Mouse (Mus musculus): ENCODE results near the gene Eif5a.
"Not testable (repeated sequence)": the region's sequence is repeated elsewhere in the genome, so short reads cannot be mapped to it uniquely, and the experiment has no call there.

The Eif5a gene

DNA sequence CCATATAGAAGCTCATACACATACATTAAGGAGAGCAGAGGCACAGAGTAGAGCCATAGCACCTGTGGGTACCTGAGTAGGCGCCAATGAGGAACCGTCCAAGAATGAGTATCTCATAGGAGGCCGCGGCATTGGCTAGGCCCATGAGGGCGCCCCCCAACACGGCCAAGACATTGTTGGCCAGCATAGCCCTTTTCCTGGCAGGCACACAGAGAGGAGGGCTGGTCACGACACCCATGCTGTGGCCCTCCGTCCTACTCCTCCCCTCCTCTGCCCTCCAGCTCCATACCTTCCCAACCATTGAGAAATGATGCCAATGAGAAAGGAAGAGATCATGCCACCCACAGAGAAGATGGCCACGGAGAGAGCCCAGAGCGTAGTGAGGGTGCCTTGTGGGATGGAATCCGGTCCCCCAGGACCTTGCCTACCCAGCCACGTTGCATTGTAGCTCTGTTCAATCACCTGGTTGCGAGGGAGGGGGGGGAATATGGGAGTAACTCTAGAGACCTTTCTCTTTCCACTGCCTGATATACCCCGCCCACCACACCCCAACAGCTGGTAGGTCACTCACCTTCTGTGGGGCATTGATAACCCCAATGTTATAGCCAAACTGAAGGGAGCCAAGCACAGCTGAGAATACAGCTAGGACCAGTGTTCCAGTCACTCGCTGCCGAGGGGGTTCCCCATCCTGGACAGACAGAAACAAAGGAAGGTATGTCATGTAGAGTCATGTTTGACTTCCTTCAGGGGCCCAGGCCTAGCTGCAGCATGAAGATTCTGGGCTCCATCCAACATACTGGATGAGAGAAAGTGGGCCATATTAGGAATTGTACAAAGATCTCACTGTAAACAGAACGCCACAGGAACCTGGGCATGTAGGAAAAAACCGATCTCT, 24.5 kb upstream of the Eif5a start:
- no peak for DNase-seq (ENCODE audit: low read depth, low spot score)

GRCm38 (mm10) chr11:69945216-69945615, 23.5 kb upstream of the Eif5a start:
- no peak for DNase-seq (ENCODE audit: low read depth, low spot score)

GRCm38 (mm10) chr11:69940962-69941361, 19.2 kb upstream of the Eif5a start:
- no peak for DNase-seq (ENCODE audit: low read depth, low spot score)

GRCm38 (mm10) chr11:69939731-69940130, 18.0 kb upstream of the Eif5a start:
- no peak for DNase-seq (ENCODE audit: low read depth, low spot score)

GRCm38 (mm10) chr11:69939181-69939580, 17.4 kb upstream of the Eif5a start:
- DNase-seq (ENCODE audit: low read depth, low spot score): no peak

- DNase-seq (ENCODE audit: low read depth, low spot score): peak; percentile 32
Measured at GRCm38 (mm10) chr11:69938401-69938979, 16.7 kb upstream of the Eif5a start.

DNA sequence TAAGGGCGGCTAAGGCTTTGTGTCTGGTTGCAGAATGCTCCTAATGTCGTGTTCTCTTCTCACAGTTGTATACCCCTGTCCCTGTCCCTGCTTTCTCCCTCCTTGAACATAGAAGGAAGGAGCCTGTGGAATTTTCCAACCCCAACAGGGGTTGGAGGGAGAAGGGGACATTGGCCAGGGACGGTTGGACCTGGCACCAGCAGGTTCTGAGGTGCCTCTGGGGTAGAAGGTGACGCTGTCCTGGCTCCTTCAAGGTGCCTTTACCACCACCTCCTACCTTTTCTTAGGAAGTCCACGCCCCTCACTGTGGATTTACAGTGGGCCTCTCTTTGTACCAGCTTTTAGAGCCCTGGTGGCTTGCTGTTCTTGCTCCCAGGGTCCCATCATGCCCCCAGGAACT, 16.1 kb upstream of the Eif5a start:
- DNase-seq (ENCODE audit: low read depth, low spot score): no peak

GRCm38 (mm10) chr11:69937385-69937784, 15.6 kb upstream of the Eif5a start:
- DNase-seq (ENCODE audit: low read depth, low spot score): no peak

DNA sequence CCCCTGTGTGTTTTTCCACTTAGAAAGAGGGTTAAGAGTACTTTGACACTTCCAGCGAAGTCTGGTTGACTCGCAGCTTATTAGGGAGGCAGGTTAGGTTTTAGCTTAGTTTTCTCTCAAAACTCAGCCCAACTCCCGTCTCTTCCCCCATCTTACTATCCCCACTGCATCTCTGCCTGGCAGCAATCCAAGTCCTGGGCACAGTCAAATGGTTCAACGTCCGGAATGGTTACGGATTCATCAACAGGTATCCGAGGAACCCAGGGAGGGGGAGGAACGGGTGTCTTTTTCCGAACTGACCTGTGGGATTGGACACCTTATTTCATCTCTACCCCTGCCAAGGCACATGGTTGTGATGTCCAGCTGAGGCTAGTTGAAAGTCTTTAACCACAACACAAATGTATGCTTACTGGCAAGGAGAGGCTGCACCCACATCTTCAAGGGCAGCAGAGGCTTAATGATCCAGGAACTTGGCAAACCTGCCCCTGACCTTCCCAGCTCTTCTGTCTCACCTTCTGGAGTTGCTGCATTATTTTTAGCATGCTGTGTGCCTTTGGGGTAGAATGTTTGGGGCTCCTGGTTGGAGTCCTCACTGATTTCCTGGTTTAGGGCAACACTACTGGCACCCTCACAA, 15.1 kb upstream of the Eif5a start:
- DNase-seq (ENCODE audit: low read depth, low spot score): no peak

- no peak for DNase-seq (ENCODE audit: low read depth, low spot score)
Measured at GRCm38 (mm10) chr11:69936156-69936555, 14.4 kb upstream of the Eif5a start.

GRCm38 (mm10) chr11:69935137-69935879, 13.6 kb upstream of the Eif5a start, which contains the start of gene Ybx2:
Gene Ybx2 (plus strand): TSS chr11:69935796.
- peak; percentile 96 for DNase-seq (ENCODE audit: low read depth, low spot score)

- no peak for DNase-seq (ENCODE audit: low read depth, low spot score)
Measured at GRCm38 (mm10) chr11:69934681-69935080, 12.9 kb upstream of the Eif5a start.

DNA sequence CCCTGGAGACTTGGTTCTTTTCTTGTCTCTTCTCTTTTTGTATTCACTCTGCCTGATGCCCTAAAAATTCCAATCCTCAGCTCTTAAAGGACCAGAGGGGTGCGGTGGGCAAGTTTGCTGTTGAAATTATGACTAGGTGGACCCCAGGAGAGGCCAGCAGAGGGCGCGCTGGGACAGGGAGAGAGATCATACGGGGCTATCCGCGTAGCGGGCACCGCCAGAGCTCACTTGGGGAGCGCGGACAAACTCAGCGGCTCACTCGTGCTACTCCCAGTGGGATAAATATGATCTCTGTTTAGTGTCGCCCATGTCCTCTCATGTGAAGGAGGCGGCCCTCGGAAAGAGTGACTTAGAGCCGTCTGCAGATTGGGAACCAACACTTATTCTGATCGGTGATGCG, 12.4 kb upstream of the Eif5a start:
- peak; percentile 88 for DNase-seq (ENCODE audit: low read depth, low spot score)

GRCm38 (mm10) chr11:69933066-69933465, 11.3 kb upstream of the Eif5a start:
- DNase-seq (ENCODE audit: low read depth, low spot score): no peak

GRCm38 (mm10) chr11:69932254-69932653, 10.5 kb upstream of the Eif5a start:
- peak; percentile 60 for DNase-seq (ENCODE audit: low read depth, low spot score)

DNA sequence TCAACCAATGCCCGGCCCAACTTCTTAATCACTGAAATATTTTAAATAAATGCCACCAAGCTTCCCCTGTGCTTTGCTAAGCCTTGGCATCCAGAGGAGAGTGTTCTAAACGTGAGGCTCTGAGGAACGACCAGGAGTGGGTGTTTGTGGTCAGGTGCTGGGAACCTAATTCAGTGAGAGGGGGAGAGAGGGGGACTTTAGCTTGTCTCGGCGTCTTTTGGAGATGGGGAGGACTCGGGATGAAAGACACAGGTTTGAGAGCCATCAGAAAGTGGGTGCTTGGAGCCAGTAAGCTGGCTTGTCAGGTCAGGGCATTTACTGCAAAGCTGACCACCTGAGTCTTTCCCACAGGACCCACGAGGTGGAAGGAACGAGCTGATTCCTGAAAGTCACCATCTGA, 10.0 kb upstream of the Eif5a start:
- no peak for DNase-seq (ENCODE audit: low read depth, low spot score)

- DNase-seq (ENCODE audit: low read depth, low spot score): no peak
Measured at GRCm38 (mm10) chr11:69930967-69931537, 9.3 kb upstream of the Eif5a start.

DNA sequence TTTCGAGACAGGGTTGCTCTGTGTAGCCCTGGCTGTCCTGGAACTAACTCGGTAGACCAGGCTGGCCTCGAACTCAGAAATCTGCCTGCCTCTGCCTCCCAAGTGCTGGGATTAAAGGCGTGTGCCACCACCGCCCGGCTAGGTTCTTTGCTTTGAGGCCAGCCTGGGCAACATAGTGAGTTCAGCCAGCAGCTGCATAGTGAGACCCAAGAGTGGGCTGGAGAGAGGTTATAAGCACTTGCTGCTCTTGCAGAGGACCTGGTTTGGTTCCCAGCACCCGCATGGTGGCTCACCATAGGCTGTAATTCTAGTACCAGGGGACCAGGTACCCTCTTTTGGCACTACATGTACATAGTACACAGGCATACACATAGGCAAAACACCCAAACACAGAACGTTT, 8.4 kb upstream of the Eif5a start:
- not testable (repeated sequence) for DNase-seq (ENCODE audit: low read depth, low spot score)

- no peak for DNase-seq (ENCODE audit: low read depth, low spot score)
Measured at GRCm38 (mm10) chr11:69929712-69930111, 8.0 kb upstream of the Eif5a start.

DNA sequence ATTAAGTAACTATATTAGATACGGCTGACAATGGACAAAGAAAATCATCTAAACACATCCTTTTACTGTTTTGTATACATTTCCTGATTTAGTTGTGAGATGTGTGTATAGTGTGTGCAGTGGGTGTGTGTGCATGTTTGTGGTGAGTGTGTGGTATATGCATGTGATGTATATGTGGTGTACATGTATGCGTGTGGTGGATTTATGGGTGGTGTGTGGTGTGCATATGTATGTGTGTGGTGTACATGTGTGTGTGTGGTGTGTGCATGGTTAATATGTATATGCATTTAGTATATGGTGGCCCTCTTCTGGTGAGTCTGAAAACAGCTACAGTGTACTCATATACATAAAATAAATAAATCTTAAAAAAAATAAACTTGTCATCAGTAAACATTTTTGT, 5.7 kb upstream of the Eif5a start:
- DNase-seq (ENCODE audit: low read depth, low spot score): no peak

DNA sequence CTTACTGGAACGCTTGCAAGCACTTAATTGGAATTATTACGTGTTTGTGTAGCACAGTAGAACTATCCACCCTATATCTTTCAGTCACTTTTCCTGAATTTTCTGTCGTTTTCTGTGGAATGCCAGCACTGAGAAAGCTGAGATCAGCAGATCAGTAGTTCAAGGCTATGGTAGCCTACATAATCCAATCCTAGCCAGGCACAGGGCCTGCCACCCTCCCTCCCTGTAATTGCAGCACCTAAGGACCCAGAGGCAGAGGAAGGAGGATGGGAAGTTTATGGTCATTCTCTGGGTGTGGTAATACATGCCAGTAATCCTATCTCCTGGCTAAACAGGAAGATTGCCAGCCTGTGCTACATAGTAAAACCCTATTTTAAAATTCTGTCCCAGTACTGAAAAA, 1.0 kb upstream of the Eif5a start:
- no peak for DNase-seq (ENCODE audit: low read depth, low spot score)

Data from ES-CJ7 (cell line).